Mouse (Mus musculus) CH12F3 (cell line): Measurements from ENCODE around the gene Pld1.

Experiments
- in situ Hi-C: fragments of 300-500 bp; cut with MboI; formaldehyde crosslinking; loops from 2 replicates; pipeline ENCODE4 v1.14.3; 2020; ENCODE audit warnings: low sequenced_read_pairs

Gene Pld1

DNA sequence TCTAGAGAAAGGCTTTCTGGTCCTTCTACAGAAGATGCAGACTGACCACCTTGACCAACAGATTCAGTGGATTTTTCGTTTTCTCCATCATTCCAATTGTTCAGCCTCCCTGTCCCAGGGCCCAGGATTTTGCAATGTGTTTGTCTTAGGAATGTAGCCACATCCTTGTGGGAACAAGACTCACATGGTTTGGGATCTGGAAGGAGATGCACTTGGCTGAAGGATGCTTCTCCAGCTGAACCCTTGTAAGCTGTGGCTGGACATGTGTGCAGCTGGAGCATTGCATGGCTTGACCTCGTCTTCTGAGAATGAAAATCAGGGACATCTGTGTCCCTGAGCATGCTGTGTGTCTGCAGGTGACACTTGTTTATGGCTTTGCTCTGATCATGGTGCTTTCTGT is 203.6 kb downstream of the Pld1 start:
- in situ Hi-C loops = no loop called here

DNA sequence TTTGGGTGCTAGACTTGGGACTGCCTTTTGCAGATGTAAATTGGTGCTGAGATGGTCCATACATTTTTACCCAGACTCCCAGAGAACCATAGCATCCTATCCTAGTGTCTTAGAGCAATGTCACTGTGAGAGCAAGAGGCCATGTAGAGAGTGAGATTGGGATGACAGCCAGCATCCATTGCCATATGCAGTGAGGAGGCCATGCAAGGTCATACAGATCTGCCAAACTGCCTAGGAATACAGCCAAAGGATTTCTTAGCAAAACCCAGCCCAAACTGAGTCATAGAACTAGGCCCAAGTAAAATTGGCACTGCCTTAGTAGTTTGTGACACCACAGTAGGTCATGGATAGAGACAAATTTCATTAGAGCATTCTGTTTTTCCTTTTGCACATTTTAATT is 206.2 kb downstream of the Pld1 start:
- in situ Hi-C loops = no loop called here

DNA sequence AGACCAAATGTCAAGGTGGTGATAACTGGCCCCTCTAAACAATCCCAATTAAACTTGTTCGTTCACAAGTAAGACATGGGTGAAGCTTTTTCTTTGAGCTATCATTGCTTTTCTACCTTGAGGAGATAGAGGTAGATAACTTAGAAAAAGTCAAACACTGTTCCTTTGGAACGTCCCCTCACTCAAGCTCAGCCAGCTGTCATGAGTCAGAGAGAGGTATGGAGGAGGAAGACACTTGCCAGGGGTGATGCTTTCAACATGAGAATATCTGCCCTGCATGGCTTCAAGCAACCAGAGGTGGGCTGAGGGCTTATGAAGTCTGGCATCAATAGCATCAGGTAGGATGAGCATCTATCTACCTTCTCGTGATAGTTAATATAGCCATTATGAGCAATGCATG is 207.0 kb downstream of the Pld1 start:
- in situ Hi-C loops = no loop called here

DNA sequence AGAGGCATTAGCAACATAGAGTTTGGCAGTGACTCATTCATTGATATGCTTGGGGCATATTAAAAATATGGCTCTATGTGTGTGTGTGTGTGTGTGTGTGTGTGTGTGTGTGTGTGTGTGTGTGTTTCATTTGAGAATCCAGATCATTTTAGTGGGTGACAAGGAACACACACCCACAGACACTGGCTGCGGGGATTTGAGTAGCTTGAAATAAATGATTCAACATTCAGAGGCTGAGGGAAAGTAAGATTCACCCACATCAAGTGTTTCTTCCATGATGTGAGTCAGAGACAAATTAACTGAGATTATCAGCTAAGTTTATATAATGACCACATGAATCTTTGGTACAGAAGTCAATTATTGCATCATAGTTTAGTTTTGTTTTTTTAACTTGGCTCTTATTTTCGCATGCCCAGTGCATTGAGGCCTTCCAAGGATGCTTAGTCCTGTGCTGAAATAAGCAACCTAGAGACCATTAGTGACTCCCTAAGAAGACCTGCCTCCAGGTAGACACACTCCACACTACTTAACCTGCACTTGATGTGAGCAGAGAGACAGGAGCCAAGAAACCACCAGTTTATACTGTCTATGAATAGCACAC is 211.3 kb downstream of the Pld1 start:
- in situ Hi-C loops = no loop called here

DNA sequence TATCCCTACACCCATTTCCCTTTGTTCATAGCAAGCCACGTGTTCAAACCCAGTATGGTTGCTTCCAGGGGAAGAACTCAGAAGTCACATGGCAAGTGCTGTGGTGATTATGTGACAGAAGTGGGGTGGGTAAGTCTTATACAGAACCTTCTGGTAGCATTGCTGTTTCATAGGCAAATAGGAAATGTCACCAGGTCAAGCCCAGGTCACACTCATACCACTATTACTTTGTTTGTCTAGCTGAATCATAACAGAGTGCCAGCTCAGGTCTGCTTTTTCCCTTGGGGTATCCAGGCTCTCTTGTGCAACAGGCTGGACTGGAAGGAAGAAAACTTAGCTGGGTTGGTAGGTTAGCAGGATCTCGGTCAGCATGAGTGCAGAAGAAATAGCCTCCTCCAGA is 219.5 kb downstream of the Pld1 start:
- in situ Hi-C loops = no loop called here

DNA sequence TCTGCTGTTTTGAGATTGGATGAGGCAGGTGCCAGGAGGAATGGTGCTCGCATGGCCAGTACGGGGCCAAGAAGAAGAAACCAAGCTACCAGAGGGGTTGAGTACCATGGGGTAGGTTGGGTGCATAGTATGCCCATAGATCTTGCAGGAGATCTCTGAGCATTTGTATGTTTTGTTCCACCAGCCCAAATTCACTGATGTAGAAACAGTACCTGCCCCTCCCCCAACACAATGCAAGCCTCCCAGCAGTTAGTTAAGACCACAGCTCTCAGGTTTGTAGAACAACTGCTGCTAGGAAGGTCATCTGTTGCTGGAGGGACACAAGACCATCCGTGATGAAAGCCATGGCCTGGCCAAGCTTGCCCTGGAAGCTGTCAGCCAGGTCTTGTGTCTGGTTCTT is 220.4 kb downstream of the Pld1 start:
- in situ Hi-C loops = no loop called here

DNA sequence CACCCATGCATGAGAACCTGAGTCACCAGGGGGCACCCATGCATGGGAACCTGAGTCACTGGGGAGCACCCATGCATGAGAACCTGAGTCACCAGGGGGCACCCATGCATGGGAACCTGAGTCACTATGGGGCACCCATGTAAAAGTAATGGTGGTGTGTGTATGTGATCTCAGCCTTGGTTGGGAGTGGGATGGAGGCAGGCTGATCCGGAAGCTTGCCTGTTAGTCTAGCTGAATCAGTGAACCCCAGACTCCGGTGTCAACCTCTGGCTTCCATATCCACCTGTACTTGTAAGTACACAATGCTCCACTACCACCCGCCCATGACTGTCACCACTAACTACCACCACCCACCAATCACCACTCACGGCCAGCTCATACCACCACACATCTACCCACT is 223.9 kb downstream of the Pld1 start:
- in situ Hi-C loops = no loop called here

DNA sequence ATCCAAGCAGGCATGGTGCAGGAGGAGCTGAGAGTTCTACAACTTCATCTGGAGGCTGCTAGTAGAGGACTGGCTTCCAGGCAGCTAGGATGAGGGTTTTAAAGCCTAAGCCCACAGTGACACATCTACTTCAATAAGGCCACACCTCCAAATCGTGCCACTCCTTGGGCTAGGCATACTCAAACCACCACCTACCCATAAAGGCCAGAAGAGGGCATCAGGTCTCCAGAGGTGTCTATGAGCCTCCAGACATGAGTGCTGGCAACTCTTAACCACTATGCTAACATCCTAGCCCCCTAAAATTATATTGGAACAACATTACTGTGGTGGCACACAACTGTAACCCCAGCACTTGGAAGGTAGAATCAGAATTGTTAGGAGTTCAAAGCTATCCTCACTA is 226.2 kb downstream of the Pld1 start:
- in situ Hi-C loops = no loop called here

DNA sequence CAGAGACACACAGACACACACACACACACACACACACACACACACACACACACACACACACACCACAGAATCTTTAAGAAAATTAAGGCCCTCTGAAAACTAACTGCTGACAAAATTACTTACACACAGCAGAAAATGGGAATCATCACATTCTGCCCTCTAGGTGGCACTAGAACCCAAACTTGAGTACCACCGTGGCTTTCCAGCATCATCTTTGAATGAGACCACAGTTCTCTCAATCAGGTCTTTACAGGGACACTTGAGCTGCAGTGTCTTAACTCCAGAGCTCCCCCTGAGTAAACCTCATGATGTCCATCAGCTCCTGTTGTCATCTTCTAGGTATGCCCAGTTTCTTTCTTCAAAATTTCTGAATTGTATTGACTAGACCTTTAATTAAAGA is 227.1 kb downstream of the Pld1 start:
- in situ Hi-C loops = no loop called here

DNA sequence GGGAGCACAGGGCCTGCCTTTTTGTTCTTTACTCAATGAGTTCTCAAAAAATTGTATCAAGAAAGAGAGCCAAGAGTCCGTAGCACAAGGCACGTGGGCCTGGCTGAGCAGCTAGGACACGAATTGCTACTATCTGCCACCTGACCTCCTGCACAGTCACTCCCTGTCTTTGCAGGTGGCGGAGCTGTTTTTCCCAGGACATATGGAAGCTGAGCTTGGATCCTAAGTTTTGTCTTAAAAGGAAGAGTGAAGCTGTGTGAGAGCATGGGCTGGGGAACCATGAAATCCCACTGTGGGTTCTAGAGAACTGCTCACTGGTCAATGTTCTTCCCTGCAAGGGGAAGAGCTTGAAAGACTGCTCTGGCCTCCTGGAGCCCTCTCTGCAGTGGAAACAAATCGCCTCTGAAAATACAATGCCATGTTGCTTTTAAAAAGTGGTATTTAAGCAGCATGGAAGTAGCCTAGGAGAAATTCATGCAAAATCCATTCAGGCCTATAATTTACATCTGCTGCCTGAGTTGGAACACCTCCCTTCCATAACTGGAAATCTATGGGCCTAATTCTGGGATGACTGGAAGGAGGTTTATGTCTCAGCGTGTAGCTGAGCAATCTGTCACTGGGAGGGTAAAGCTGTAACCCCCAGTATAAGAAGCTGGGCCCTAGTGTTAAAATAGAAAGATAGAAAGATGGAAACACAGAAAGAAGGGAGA is 229.5 kb downstream of the Pld1 start:
- in situ Hi-C loops = no loop called here

DNA sequence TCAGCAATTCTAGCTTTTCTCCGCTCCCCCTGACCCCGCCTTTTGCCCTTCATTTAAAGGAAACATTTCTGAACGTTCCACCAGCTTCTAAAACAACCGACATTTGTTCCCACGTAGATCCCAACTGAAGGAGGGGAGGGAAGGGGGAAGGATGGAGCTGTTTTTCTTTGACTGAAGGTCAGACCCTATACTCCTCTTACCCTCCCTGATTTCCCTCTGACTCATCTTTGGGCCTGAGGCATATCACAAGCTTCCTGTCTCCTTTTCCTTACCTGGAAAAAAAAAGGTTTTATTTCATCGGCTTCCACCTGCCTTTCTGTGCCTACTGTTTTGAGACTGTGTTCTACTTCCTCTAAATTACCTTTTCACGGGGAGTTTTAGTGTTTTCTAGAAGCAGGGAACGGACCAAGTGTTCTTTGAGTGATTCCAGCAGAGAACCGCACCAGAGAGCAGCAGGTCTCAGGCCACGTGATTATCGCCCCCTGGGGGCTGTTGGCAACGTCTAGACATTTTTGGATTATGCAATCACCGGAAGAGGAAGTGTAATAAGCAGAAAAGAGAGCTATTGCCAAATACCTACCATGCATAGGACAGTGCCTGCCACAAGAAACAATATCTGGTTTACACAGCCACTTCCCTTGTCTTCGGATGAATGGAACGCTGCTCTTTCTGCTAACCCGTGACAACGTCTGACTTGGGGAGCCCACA is 232.6 kb downstream of the Pld1 start:
- in situ Hi-C loops = no loop called here

DNA sequence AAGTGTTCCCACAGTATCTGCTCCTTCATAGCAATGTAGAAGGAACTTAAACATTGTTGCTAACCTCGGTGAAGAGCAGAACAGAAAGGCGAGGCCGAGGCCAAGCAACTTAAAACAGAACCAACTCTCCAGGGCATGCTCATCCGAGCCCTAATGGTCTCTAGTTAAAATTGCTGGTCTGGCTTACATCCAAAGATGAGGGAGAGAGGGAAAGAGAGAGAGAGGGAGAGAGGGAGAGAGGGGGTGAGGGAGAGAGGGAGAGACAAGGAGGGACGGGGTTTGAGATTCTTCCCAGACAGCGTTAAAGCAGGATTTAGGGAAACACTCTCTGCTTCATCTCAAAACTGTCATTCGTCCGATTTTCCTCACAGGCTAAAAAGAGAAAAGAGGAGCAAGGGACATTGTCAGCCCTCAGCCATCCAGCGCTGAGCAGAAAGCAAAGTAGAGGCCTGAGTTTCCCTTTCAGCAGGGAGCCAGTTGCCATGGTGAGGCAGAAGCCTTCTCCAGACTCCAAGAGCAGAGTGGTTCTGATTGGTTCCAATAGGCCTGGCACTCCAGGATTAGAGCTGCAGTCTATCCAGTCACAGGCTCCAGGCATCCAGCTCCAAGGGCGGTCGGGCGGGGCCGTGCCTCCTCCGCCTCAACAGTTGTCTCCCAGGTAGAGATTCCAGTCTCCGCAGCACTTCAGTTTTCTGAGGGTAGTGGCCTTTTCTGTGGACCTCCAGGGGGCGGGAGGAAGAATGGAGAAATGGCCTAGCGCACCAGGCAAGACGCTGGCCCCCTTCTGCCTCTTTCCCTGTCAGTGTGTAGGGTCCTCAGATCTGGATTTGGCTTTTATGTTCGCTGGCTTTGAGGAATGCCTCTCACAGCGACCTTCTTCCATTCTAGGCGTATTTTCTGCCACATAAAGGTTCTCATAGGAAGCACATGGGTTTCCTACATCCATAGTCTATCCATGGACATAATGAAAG is 237.8 kb downstream of the Pld1 start:
- in situ Hi-C loops = no loop called here

DNA sequence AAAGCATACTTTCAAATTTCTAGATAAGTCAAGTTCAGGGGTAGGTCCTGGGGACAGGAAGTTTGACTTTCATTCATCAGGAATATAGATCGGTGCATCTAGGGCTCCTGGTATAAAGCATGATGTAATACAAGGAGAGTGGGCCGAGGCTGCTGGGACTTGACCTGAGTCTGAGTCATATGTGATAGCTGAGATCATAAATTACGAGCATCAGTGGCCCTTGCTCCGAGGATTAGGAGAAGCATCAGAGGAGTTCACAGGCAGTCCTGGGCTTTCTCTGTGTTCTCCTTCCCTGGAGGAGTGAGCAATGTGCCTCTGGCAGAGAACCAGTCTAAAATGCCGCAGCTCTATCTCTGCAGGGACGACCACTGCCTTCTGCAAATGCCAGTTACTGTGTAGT is 239.8 kb downstream of the Pld1 start:
- in situ Hi-C loops = no loop called here
